Mouse (Mus musculus): ENCODE results near the gene Six1. TPM values are rescaled to one million over a fixed set of nuclear protein-coding genes. Genes with fewer than 3 reads are reported as not detected.
"Not testable (repeated sequence)": the region's sequence is repeated elsewhere in the genome, so short reads cannot be mapped to it uniquely, and the experiment has no call there.

Six1 gene
- polyA plus RNA-seq, 2 experiments from 2014 or later: not detected

DNA sequence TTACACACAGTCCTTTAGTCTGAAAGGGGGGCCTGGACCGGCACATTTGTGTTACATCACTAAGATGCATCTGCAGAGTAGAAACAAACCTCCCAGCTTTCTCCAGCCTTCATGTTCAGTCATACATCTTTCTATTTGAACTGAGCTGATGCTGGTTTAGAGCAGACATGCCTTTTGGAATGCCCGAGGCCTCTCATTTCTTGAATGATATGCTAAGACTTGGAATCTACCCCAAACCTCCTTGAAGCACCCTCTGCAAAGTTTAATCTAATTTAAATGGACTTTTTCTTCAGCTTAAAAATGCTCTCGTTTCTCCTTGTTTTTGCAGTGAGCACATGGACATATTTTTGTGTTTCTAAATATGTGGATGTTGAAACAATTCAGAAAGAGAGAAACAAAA, 21.0 kb downstream of the Six1 start:
- no peak for ATAC-seq

- ATAC-seq: no peak
These were observed 22.4 kb downstream of the Six1 start for GRCm38 (mm10) chr12:73031315-73031714.

GRCm38 (mm10) chr12:73025490-73025889, 28.2 kb downstream of the Six1 start:
- no peak for ATAC-seq

- peak; percentile 62 for ATAC-seq
These were observed 32.7 kb downstream of the Six1 start for GRCm38 (mm10) chr12:73020941-73021340.

DNA sequence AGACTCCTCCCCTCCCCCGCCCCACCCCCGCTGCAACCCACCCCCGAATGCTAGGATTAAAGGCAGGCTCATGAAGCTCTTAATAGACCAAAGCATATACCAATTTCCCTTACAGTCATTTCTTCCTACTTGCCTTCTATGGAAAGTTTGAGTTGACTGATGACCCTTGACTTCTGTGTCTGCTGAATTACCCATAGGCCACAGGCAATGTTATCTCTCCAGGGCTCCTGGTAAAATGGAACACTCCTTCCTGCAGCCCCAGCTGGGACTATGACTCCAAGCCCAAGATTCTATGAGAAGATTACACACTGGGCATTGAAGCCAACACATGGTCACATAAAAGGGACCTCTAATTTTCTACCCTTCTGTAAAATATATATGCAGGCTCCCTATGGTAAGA, 33.3 kb downstream of the Six1 start:
- no peak for ATAC-seq

GRCm38 (mm10) chr12:73018838-73019237, 34.8 kb downstream of the Six1 start:
- no peak for ATAC-seq

- ATAC-seq: no peak
These were observed 37.5 kb downstream of the Six1 start for GRCm38 (mm10) chr12:73016171-73016570.

DNA sequence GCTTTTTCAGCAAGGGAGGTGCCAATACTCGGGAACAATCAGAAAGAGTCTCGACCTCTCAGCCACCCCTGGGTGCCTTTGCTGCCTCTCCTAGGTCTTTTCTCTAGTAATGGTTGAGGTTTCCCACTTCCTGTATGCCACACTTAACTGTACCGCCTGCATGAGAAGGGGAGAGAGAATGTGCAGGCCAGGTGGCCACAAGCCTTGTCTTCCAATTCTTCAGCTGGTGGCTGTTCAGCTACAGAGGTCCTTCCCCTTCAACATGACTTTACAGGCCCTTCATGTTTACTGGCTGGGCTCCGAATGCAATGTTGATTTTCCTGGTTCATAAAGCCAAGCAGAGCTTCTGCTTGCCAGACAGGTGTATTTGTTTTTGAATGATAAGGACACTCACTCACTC, 39.4 kb downstream of the Six1 start:
- no peak for ATAC-seq

DNA sequence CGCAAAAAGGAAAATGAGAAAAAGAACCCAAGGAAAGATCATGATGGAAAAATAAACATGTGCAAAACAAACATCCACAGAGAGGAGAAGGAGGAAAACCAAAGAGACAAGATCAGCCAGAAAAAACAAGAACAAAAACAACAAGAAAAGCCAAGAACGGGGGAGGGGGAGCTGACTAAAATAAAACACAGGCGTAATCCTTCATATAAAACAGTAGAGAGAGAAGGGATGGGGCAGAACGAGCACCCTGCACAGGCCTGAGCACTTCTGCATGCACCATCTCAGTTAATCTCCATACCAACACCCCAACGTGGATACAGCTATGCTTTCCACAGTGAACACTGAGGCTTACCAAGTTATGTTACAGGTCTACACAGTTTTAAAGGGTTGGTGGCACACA, 40.9 kb downstream of the Six1 start:
- ATAC-seq: no peak

- no peak for ATAC-seq
These were observed 41.4 kb downstream of the Six1 start for GRCm38 (mm10) chr12:73012136-73012785.

DNA sequence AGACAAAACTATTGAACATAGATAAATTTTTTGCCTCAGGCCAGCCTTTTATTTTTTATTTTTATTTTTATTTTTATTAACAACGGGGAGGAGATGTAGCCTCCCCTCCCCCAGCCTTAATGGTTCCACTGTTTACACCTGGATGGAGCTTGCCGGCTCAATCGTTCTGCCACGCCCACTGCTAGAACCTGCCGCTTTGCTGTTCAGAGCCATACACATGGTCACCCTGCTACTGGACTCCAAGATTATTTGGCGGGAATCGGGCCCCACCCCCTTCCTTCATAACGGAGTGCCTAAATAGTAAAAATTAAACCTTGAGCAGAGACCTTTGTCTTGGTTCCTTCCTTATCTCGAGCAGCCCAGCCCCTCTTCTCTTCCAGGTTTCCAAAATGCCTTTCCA, 50.8 kb downstream of the Six1 start:
- not testable (repeated sequence) for ATAC-seq

DNA sequence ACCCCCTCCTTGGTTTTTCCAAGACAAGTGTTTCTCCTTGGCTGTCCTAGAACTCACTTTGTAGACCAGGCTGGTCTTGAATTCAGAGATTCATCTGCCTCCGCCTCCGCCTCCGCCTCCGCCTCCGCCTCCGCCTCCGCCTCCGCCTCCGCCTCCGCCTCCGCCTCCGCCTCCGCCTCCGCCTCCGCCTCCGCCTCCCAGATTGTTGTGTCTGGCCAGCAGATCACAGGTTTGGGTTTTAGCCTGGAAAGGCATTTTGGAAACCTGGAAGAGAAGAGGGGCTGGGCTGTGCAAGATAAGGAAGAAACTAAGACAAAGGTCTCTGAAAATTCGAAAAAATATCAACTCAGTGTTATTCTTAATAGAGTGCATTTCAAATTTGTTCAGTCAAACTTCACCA, 51.4 kb downstream of the Six1 start:
- ATAC-seq: not testable (repeated sequence)

DNA sequence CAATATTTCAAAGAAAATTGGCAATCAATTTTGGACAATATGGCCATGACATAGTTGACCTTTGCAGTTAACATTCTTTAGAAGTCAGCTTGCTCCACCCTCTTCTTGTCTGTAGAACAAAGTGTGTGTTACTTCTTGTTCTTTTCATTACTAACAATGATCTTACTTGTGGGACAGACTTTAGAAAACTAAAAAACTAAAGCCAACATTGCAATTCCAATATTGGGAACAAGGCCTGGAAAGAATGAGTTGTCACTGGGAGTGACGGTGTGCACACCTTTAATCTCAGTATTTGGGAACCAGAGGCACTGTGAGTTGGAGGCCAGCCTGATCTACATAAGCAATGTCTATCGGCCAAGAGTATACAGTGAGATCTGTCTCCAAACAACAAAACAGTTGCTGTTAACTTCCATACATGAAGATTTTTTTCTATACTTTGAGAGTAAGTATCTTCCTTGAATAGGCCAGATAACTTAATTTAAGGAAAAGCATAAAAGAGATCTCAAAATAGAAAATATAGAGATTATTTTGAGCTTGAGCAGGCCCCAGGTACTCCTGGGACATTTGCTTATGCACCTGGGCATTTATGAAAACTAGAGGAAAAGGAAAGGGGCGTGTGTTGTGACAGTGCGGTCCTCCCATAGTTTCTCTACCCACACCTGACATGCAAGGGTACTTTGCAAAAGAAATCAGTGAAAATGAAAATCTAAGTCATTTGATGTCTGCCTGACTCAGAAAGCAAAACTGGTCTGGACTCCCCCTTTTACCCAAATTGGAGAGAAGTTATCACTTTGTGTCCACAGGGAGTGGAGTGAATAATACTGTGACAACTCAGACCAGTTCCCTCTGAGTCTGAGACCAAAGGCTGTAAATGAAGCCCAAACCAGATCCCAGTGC, 55.3 kb downstream of the Six1 start:
- no peak for ATAC-seq

GRCm38 (mm10) chr12:72996646-72997045, 57.0 kb downstream of the Six1 start:
- no peak for ATAC-seq

Other genes with a start within 250 kb of the Six1 start
- gene Six6, start 114.0 kb downstream of the Six1 start, polyA plus RNA-seq (2017; shearing (Covaris generic)): not detected
- under 1 TPM in 1 of 2 experiments, not detected in 1; 0.42 TPM for gene 4930447C04Rik, start 113.1 kb downstream of the Six1 start, polyA plus RNA-seq (2017; shearing (Covaris generic))
- under 1 TPM in 1 of 2 experiments, not detected in 1; 0.16 TPM for gene Six4, start 59.6 kb upstream of the Six1 start, polyA plus RNA-seq (2017; shearing (Covaris generic))
- gene Mnat1, start 69.8 kb upstream of the Six1 start, polyA plus RNA-seq (2017; shearing (Covaris generic)): 10 to 100 TPM; 29.4 to 31.4 TPM
- 10 to 100 TPM; 15.6 to 17.7 TPM for gene Trmt5, start 232.8 kb upstream of the Six1 start, polyA plus RNA-seq (2017; shearing (Covaris generic))
- 1 to 10 TPM; 6.8 to 7.5 TPM for gene Slc38a6, start 232.9 kb upstream of the Six1 start, polyA plus RNA-seq (2017; shearing (Covaris generic))